Mouse (Mus musculus): ENCODE data around the gene Gm42906. TPM values are rescaled to one million over a fixed set of nuclear protein-coding genes. Genes with fewer than 3 reads are reported as not detected.

Gm42906 gene
- total and polyA plus RNA-seq, 3 experiments = not detected

- TF ChIP-seq POLR2A (IDR thresholded peaks at IDR 0.05; ENCODE audit: low read depth, low read length) (no peak), CHD2 (IDR thresholded peaks at IDR 0.05; ENCODE audit: low read length) (no peak), MXI1 (IDR thresholded peaks at IDR 0.05; ENCODE audit: low read depth, low read length) (no peak), UBTF (IDR thresholded peaks at IDR 0.05; ENCODE audit: low read depth, low read length) (no peak), EP300 (IDR thresholded peaks at IDR 0.05; ENCODE audit: low read length) (no peak), ZMIZ1 (IDR thresholded peaks at IDR 0.05; ENCODE audit: low read depth, low read length) (no peak), MAFK (IDR thresholded peaks at IDR 0.05; ENCODE audit: insufficient replicate concordance, low read length) (no peak), TCF12 (IDR thresholded peaks at IDR 0.05; ENCODE audit: low read depth, low read length) (no peak), JUND (conservative IDR thresholded peaks at IDR 0.05; ENCODE audit: low read depth, low read length) (no peak), USF1 (IDR thresholded peaks at IDR 0.05; ENCODE audit: low read depth, low read length) (no peak), JUN (IDR thresholded peaks at IDR 0.05; ENCODE audit: insufficient read depth, low read depth, low read length) (no peak), ZC3H11A (IDR thresholded peaks at IDR 0.05; ENCODE audit: low read depth, low read length) (no peak), PAX5 (IDR thresholded peaks at IDR 0.05; ENCODE audit: low read length) (no peak), NRF1 (IDR thresholded peaks at IDR 0.05; ENCODE audit: low read depth, low read length) (no peak), ETS1 (conservative IDR thresholded peaks at IDR 0.05; ENCODE audit: low read depth, low read length) (no peak)
- Histone ChIP-seq H3K4me2 (ENCODE audit: insufficient read depth, low read depth, poor library complexity, severe bottlenecking) (no peak overlapping the region), H3K4me1 (ENCODE audit: control insufficient read depth in 1 of 2, insufficient read depth in 2 of 2) (no peaks in the 10 kb centered on the region), H3K4me3 (replicated peaks in 1 of 3; ENCODE audit: low read depth in 2 of 3, low read length in 2 of 3, poor library complexity in 1 of 3) (no peak overlapping the region), H3K36me3 (replicated peaks in 1 of 2; ENCODE audit: control insufficient read depth in 1 of 2, insufficient read depth in 1 of 2, low read length in 1 of 2) (no peaks in the 10 kb centered on the region), H3K27me3 (replicated peaks) (no peaks in the 10 kb centered on the region), H3K79me2 (replicated peaks; ENCODE audit: control insufficient read depth, extremely low read depth, insufficient read depth, poor library complexity, severe bottlenecking) (no peaks in the 10 kb centered on the region), H3K27ac (ENCODE audit: insufficient read depth, low read depth) (no peak overlapping the region), H3K9ac (ENCODE audit: insufficient read depth, low read depth) (no peak overlapping the region), H3K9me3 (replicated peaks; ENCODE audit: low read length) (no peaks in the 10 kb centered on the region)
- dilution Hi-C loops (cut with MboI; ENCODE audit: extremely low pct_ligation_motif_present, extremely low pct_unique_long_range_greater_than_20kb, low sequenced_read_pairs) = no loop called here
- in situ Hi-C loops (cut with MboI; ENCODE audit: low pct_ligation_motif_present, low pct_unique_long_range_greater_than_20kb, low sequenced_read_pairs) = no loop called here
- DNase-seq (ENCODE audit: extremely low read depth) = no peak
Observed at GRCm38 (mm10) chr5:151231411-151231810, 196.6 kb downstream of the Gm42906 start.

DNA sequence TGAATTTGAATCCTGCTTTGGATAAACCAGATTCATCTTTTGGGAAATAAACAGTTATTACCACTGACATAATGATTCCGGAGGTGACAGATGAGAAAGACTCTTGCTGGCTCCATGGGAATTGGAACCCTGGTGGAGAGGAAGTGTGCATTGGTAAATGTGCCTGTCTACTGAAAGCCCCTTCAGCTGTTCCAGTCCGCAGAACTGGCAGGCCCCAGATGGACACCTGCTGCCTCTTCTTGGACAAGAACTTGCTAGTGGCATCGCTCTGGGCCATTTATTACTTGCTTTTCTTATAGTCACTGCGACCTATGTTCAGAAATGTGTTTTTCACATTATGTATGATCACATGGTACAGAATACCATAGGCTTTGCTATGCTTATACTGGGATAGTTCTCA is 197.5 kb downstream of the Gm42906 start:
- no peaks in the 10 kb centered on the region for H3K36me3 ChIP-seq (replicated peaks in 1 of 2; ENCODE audit: control insufficient read depth in 1 of 2, insufficient read depth in 1 of 2, low read length in 1 of 2)
- no peak for DNase-seq (ENCODE audit: extremely low read depth)
- no peak overlapping the region for H3K27ac ChIP-seq (ENCODE audit: insufficient read depth, low read depth)
- dilution Hi-C loops (cut with MboI; ENCODE audit: extremely low pct_ligation_motif_present, extremely low pct_unique_long_range_greater_than_20kb, low sequenced_read_pairs) = no loop called here
- no peaks in the 10 kb centered on the region for H3K9me3 ChIP-seq (replicated peaks; ENCODE audit: low read length)
- no peak overlapping the region for H3K9ac ChIP-seq (ENCODE audit: insufficient read depth, low read depth)
- H3K27me3 ChIP-seq (replicated peaks) = no peaks in the 10 kb centered on the region
- no peaks in the 10 kb centered on the region for H3K4me1 ChIP-seq (ENCODE audit: control insufficient read depth in 1 of 2, insufficient read depth in 2 of 2)
- H3K4me2 ChIP-seq (ENCODE audit: insufficient read depth, low read depth, poor library complexity, severe bottlenecking) = no peak overlapping the region
- no peaks in the 10 kb centered on the region for H3K79me2 ChIP-seq (replicated peaks; ENCODE audit: control insufficient read depth, extremely low read depth, insufficient read depth, poor library complexity, severe bottlenecking)
- H3K4me3 ChIP-seq (replicated peaks in 1 of 3; ENCODE audit: low read depth in 2 of 3, low read length in 2 of 3, poor library complexity in 1 of 3) = no peak overlapping the region
- in situ Hi-C loops (cut with MboI; ENCODE audit: low pct_ligation_motif_present, low pct_unique_long_range_greater_than_20kb, low sequenced_read_pairs) = no loop called here
- TF ChIP-seq ZC3H11A (IDR thresholded peaks at IDR 0.05; ENCODE audit: low read depth, low read length) = no peak
- TF ChIP-seq NRF1 (IDR thresholded peaks at IDR 0.05; ENCODE audit: low read depth, low read length) = no peak
- no peak for TF ChIP-seq JUND (conservative IDR thresholded peaks at IDR 0.05; ENCODE audit: low read depth, low read length)
- no peak for TF ChIP-seq JUN (IDR thresholded peaks at IDR 0.05; ENCODE audit: insufficient read depth, low read depth, low read length)
- TF ChIP-seq SMC3 (IDR thresholded peaks at IDR 0.05; ENCODE audit: low read depth, low read length) = no peak
- no peak for TF ChIP-seq HCFC1 (IDR thresholded peaks at IDR 0.05; ENCODE audit: low read depth, low read length)
- no peak for TF ChIP-seq TBP (conservative IDR thresholded peaks at IDR 0.05; ENCODE audit: low read depth, low read length)
- TF ChIP-seq CHD1 (IDR thresholded peaks at IDR 0.05; ENCODE audit: low read depth, low read length) = no peak
